Comparison of ENCODE assay signal across 29 mouse cellular contexts in the genomic region with DNA sequence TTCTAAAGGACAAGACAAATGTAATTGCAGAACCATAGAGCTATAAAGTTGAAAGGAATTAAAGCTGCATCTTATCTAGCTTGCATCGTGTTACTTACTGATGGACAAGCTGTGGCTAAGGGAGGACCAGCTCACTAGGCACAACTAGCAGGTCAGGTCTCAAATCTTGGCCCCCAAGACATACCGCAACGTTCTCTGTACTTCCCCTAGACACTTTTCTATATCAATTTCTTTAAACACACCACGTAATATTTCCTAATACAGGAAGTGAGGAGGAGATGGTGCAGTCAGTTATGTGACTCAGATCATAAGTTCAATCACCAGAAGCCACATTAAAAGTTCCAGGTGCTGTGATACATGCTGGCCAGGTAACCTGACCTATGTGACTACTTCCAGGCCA.
DNase-seq lines count a peak whose midpoint lies in the region; ATAC-seq and TF ChIP-seq lines count a peak whose summit lies in the region.
"Had no signal": no experiment of that assay in that cellular context is flagged by ENCODE, and none has a peak within 500 bp of the region (broad histone marks: within the 10 kb centered on the region; RNA-seq: fewer than 3 reads in every experiment).

No protein-coding gene starts in this region.

- H3K4me1 ChIP-seq in hindbrain, embryonic 16.5 days (ENCODE audit: control insufficient read depth, insufficient read depth, low read depth, low read length) = 0 out of 2 replicates have a peak, but pooled peaks cover 2% of the 10 kb centered on the region
- H3K4me1 ChIP-seq: embryonic facial prominence, embryonic 15.5 days had no signal

- DNase-seq in left cerebral cortex, adult 2 months (ENCODE audit: extremely low spot score in 1 of 2, low spot score in 2 of 2) = no peak
- DNase-seq in left cerebral cortex, postnatal 25 days (ENCODE audit: low spot score in 2 of 2) = no peak
- DNase-seq in MN1 (ENCODE audit: low spot score) = no peak
- DNase-seq in ovary, postnatal 14 days (ENCODE audit: low spot score) = no peak
- DNase-seq: adrenal gland, adult 2 months; adrenal gland, postnatal 10 days; adrenal gland, postnatal 25 days; B cell, adult 2 months; cerebellum, adult 11 months; cerebellum, adult 18-20 months; cerebellum, adult 8-10 months; cerebellum, adult 9-11 months; cerebellum, postnatal 14 days; cerebellum, postnatal 36 days; embryo, embryonic 11 days had no signal

- no peaks in the 10 kb centered on the region for H3K9me3 ChIP-seq in hindbrain, embryonic 16.5 days (ENCODE audit: control insufficient read depth, low read length)
- H3K9me3 ChIP-seq: embryonic facial prominence, embryonic 13.5 days; embryonic facial prominence, embryonic 15.5 days; forebrain, embryonic 10.5 days; forebrain, embryonic 12.5 days had no signal

- no peak overlapping the region for H3K9ac ChIP-seq in hindbrain, embryonic 16.5 days (ENCODE audit: low read depth, low read length)
- H3K9ac ChIP-seq: embryonic facial prominence, embryonic 13.5 days; embryonic facial prominence, embryonic 15.5 days; forebrain, embryonic 12.5 days had no signal

- H3K27me3 ChIP-seq in hindbrain, embryonic 16.5 days (replicated peaks; ENCODE audit: control insufficient read depth, insufficient read depth, low read length) = no peaks in the 10 kb centered on the region
- H3K27me3 ChIP-seq: CH12.LX; embryonic facial prominence, embryonic 13.5 days; embryonic facial prominence, embryonic 15.5 days; forebrain, embryonic 12.5 days had no signal

- 86% methylated on average over 4 of the region's 4 CpGs for WGBS in hindbrain, embryonic 16.5 days

- H3K27ac ChIP-seq in left cerebral cortex, adult 2 months = peak overlapping the region; percentile 68; the same call in 1 of the 2 replicates
- no peak overlapping the region for H3K27ac ChIP-seq in hindbrain, embryonic 16.5 days (ENCODE audit: low read depth, low read length)
- H3K27ac ChIP-seq: embryonic facial prominence, embryonic 13.5 days; embryonic facial prominence, embryonic 15.5 days; forebrain, embryonic 10.5 days; forebrain, embryonic 12.5 days had no signal

- no peak overlapping the region for H3K4me2 ChIP-seq in hindbrain, embryonic 16.5 days (ENCODE audit: low read length)
- H3K4me2 ChIP-seq: embryonic facial prominence, embryonic 13.5 days; embryonic facial prominence, embryonic 15.5 days; forebrain, embryonic 12.5 days had no signal

- intact Hi-C loops in left cerebral cortex, adult 2 months (cut with DNase I) = no loop called here
- intact Hi-C loops in left cerebral cortex, postnatal 25 days (cut with DNase I) = no loop called here

- H3K4me3 ChIP-seq in left cerebral cortex, adult 2 months = no peak overlapping the region
- H3K4me3 ChIP-seq in hindbrain, embryonic 16.5 days (ENCODE audit: low read length) = no peak overlapping the region
- H3K4me3 ChIP-seq: embryonic facial prominence, embryonic 13.5 days; embryonic facial prominence, embryonic 15.5 days; erythroblast, embryonic 14.5 days; forebrain, embryonic 10.5 days; forebrain, embryonic 12.5 days had no signal

- H3K36me3 ChIP-seq in hindbrain, embryonic 16.5 days (ENCODE audit: control insufficient read depth, insufficient read depth, low read length) = no peaks in the 10 kb centered on the region
- H3K36me3 ChIP-seq: embryonic facial prominence, embryonic 13.5 days; embryonic facial prominence, embryonic 15.5 days; forebrain, embryonic 10.5 days; forebrain, embryonic 12.5 days; G1E had no signal

- no peak for TF ChIP-seq CTCF in left cerebral cortex, adult 2 months (IDR thresholded peaks at IDR 0.05)

- peak; percentile 32; the same call in 1 of the 2 replicates for ATAC-seq in common myeloid progenitor, adult 5-6 weeks (replicated peaks; ENCODE audit: low read depth, poor library complexity, severe bottlenecking)
- ATAC-seq in granulocyte monocyte progenitor cell, adult 5-6 weeks (replicated peaks; ENCODE audit: poor library complexity, severe bottlenecking) = peak; percentile 79
- peak; percentile 77 for ATAC-seq in megakaryocyte progenitor cell, adult 5-6 weeks (replicated peaks; ENCODE audit: poor library complexity)
- ATAC-seq in hindbrain, embryonic 16.5 days = no peak
- ATAC-seq: CD4-positive, CD25-positive, alpha-beta regulatory T cell, adult 4 months; forebrain, embryonic 14.5 days; forebrain, embryonic 16.5 days had no signal
